Mouse (Mus musculus) heart, embryonic 13.5 days (tissue): ENCODE measurements around the gene Sox14. TPM values are rescaled to one million over a fixed set of nuclear protein-coding genes. Genes with fewer than 3 reads are reported as not detected.

ENCODE experiments used
- ATAC-seq: fragments of 200-750 bp; cut with Nextera tagmentation; 2 replicates; pipeline ENCODE4 v1.8.0; 2017; ENCODE audit warnings: moderate TSS enrichment; ENCODE audit not compliant: insufficient number of reproducible peaks, low FRiP score, low TSS enrichment; ENCODE audit errors: extremely low read depth
- H3K27ac ChIP-seq: fragments of 300-500 bp; sonication (generic); replicated peaks from 2 replicates; pipeline ENCODE4 v1.5.1; 2015; ENCODE audit warnings: moderate library complexity, mild to moderate bottlenecking, inconsistent platforms
- H3K27me3 ChIP-seq: fragments of 300-500 bp; sonication (generic); replicated peaks from 2 replicates; pipeline ENCODE4 v1.6.1; 2015; ENCODE audit warnings: mild to moderate bottlenecking, inconsistent platforms
- H3K36me3 ChIP-seq: fragments of 300-500 bp; sonication (generic); 2 replicates; pipeline ENCODE4 v1.6.1; 2015; ENCODE audit warnings: mild to moderate bottlenecking, inconsistent platforms
- H3K4me1 ChIP-seq: fragments of 300-500 bp; sonication (generic); 2 replicates; pipeline ENCODE4 v1.6.1; 2015; ENCODE audit warnings: inconsistent platforms
- H3K4me2 ChIP-seq: fragments of 300-500 bp; sonication (generic); 2 replicates; pipeline ENCODE4 v1.6.1; 2015; ENCODE audit warnings: inconsistent platforms, mild to moderate bottlenecking, moderate library complexity
- H3K4me3 ChIP-seq: fragments of 300-500 bp; sonication (generic); 2 replicates; pipeline ENCODE4 v1.5.1; 2015; ENCODE audit warnings: moderate library complexity, mild to moderate bottlenecking, inconsistent platforms
- H3K9ac ChIP-seq: fragments of 300-500 bp; sonication (generic); 2 replicates; pipeline ENCODE4 v1.6.1; 2015; ENCODE audit warnings: inconsistent platforms, mild to moderate bottlenecking, moderate library complexity
- H3K9me3 ChIP-seq: fragments of 300-500 bp; sonication (generic); 2 replicates; pipeline ENCODE4 v1.6.1; 2016; ENCODE audit warnings: inconsistent platforms
- WGBS: fragments of 180-500 bp; shearing (Covaris S2); methylation state at CpG from one replicate; pipeline ENCODE4 v1.1.7; 2015; ENCODE audit warnings: mixed read lengths; 5-methylcytosine and 5-hydroxymethylcytosine counted together
- polyA plus RNA-seq: library from polyadenylated mRNA; unstranded; fragments of >200 nt; fragmentation: Nextera tagmentation; extraction: Ambion mirVana; gene quantifications from 2 replicates; pipeline ENCODE4 v1.2.1, GENCODE M21; 2015

Gene Sox14
- polyA plus RNA-seq, 1 experiment from 2014 or later: not detected

DNA sequence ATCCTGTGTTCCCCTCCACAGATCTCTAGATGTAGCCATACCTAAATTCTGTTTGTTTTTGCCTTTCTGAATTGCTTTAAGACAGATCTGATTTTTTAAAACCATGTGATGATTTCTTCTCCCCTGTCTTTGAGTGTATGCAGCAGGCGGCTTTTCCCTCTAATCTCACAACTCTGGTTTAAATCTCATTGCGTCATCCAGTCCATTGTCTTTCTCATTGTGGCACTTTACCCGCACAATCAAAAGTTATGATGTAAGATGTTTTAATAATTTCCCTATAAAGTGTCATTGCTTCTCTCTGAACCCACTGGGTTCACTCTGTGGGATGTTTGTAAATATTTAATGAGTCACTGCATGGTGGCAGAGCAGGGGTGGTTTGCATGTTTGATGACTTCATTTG is 36.6 kb downstream of the Sox14 start:
- peaks cover 4% of the 10 kb centered on the region; the same call in 1 of the 2 replicates for H3K9me3 ChIP-seq
- H3K4me2 ChIP-seq: no peak overlapping the region
- H3K36me3 ChIP-seq: no peaks in the 10 kb centered on the region
- H3K9ac ChIP-seq: no peak overlapping the region
- 70% methylated on average over 3 of the region's 3 CpGs for WGBS
- no peak for ATAC-seq
- 0 out of 2 replicates have a peak, but pooled peaks cover 3% of the 10 kb centered on the region for H3K27me3 ChIP-seq
- no peak overlapping the region for H3K4me3 ChIP-seq
- H3K4me1 ChIP-seq: no peaks in the 10 kb centered on the region
- no peak overlapping the region for H3K27ac ChIP-seq

DNA sequence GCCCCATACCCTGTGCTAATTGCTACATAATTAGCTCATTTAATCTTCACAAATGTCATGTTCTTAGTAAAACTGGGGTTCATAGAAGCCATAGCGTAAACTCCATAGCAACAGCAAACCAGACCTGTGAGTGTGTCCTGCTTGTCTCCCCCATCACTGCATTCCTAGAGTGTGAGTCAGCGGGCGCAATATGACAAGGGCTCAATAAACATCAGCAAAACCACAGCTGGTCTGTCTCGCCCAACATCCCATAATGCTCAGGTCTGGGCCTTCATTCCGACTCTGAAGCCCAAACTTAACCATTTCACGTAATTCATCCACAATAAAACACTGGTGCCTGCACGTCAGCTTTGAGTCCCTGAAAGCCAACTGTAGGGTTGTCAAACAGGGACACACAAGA is 37.1 kb downstream of the Sox14 start:
- no peaks in the 10 kb centered on the region for H3K36me3 ChIP-seq
- no peak for ATAC-seq

DNA sequence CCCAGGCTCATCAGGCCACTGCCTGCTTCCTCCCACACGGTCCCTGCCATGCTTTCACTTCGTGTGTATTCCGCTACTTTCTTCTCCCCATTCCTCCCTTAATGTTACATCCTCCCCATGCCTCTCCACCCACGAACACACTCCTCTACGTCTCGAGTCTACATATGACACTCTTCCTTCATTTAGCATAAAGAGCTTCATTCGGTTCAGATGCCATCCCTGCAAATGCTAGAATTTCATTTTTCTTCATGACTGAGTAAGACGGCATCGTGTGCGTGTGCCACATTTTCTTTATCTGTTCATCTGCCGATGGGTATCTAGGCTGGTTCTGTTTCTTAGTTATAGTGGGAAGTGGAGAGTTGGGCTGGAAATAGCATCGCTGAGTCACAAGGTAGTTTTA is 39.3 kb downstream of the Sox14 start:
- Histone ChIP-seq H3K27ac (no peak overlapping the region), H3K4me1 (no peaks in the 10 kb centered on the region), H3K27me3 (0 out of 2 replicates have a peak, but pooled peaks cover 3% of the 10 kb centered on the region), H3K36me3 (no peaks in the 10 kb centered on the region), H3K9ac (no peak overlapping the region), H3K4me3 (no peak overlapping the region), H3K4me2 (no peak overlapping the region), H3K9me3 (peaks cover 4% of the 10 kb centered on the region; the same call in 1 of the 2 replicates)
- no peak for ATAC-seq
- WGBS: 88% methylated on average over 12 of the region's 12 CpGs

More for the DNA sequence above, 37.1 kb downstream of the Sox14 start:
- no peak overlapping the region for H3K9ac ChIP-seq
- 73% methylated on average over 7 of the region's 7 CpGs for WGBS
- no peak overlapping the region for H3K4me2 ChIP-seq
- no peak overlapping the region for H3K4me3 ChIP-seq
- H3K27ac ChIP-seq: no peak overlapping the region
- 0 out of 2 replicates have a peak, but pooled peaks cover 3% of the 10 kb centered on the region for H3K27me3 ChIP-seq
- H3K4me1 ChIP-seq: no peaks in the 10 kb centered on the region
- H3K9me3 ChIP-seq: peaks cover 4% of the 10 kb centered on the region; the same call in 1 of the 2 replicates

DNA sequence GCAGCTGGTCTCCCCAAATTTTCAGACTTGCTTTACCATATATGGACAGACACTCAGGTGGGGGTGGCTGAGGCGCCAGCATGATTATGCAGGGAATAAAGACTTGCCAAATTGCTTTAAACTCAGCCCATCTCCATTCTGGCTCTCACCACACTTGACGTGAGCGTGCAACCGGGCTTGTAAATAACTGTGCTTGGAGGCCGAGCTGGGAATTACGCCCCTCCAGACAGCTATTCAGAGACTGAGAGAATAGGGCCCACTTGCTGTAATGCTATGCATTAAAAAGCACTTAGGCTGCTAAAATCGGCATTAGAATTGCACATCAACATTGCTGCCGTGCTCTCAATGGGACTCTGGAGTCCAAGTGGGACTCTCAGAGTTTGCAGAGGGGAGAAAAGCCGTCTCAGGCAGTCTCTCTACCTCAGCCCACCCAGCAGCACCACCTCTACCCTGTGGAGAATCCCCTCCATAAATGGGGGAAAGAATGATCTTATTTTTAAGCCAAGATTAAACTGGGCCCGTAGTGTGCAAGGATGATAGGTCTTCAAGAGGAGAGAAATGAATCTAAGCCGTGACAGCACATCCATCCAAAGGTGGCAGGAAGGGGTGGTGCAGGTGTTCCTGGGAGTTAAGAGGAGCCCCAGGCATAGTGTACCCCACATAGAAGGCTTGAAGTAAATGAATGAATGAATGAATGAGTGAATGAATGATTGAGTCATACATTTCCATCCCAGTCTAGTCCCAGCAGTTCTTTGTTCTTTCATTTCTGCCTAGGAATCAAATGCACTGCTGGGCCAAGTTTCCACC is 40.1 kb downstream of the Sox14 start:
- Histone ChIP-seq H3K9me3 (peaks cover 4% of the 10 kb centered on the region; the same call in 1 of the 2 replicates), H3K27ac (no peak overlapping the region), H3K27me3 (no peaks in the 10 kb centered on the region), H3K4me1 (no peaks in the 10 kb centered on the region), H3K4me2 (no peak overlapping the region), H3K36me3 (no peaks in the 10 kb centered on the region), H3K9ac (no peak overlapping the region), H3K4me3 (no peak overlapping the region)
- 78% methylated on average over 11 of the region's 11 CpGs for WGBS
- no peak for ATAC-seq

Other genes with a start within 250 kb of the Sox14 start
- 16.8 and 19.5 TPM in 2 replicates for gene Dzip1l, start 246.7 kb downstream of the Sox14 start, polyA plus RNA-seq
- gene Cldn18, start 158.9 kb downstream of the Sox14 start, polyA plus RNA-seq: 3.3 and 3.6 TPM in 2 replicates